Mouse (Mus musculus): ENCODE results near the gene Il1f6. TPM values are rescaled to one million over a fixed set of nuclear protein-coding genes. Genes with fewer than 3 reads are reported as not detected.
"Not testable (repeated sequence)": the region's sequence is repeated elsewhere in the genome, so short reads cannot be mapped to it uniquely, and the experiment has no call there.

Gene Il1f6
- polyA plus RNA-seq (2016; fragmentation: Nextera tagmentation; extraction: Ambion mirVana), result not detected in 2 replicates

DNA sequence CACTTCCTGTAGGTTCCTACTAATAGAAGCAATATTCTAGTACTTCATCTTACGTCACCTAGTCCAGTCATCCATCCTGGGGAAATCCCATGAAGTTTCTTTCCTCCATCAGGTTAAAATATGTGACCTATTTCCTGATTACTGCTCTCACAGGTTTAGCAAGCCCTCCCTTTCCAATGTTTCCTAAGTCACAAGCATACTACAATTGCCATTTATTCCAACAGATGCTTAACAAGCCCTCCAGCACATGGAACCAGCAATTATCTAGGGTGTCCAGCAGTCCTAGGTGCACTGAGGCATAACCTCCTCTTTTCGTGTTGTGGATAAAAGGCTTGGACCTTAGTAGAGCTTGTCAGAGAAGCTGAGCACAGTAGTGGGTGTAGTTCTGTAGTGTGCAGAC is at the start of gene Il1f6:
Gene Il1f6, plus strand, starts transcription at position 301 of the 400 bp plus-strand sequence.
- Histone ChIP-seq H3K27ac (replicated peaks) (no peak within 1 kb of the TSS), H3K4me3 (no peak within 1 kb of the TSS), H3K27me3 (ENCODE audit: low read depth, poor library complexity, severe bottlenecking) (no peaks in the 10 kb centered on the region), H3K9me3 (replicated peaks) (no peaks in the 10 kb centered on the region), H3K4me1 (no peaks in the 10 kb centered on the region), H3K36me3 (no peaks in the 10 kb centered on the region)
- 73% methylated on average over 2 of the region's 2 CpGs for WGBS
- no peak for DNase-seq (ENCODE audit: low spot score)

DNA sequence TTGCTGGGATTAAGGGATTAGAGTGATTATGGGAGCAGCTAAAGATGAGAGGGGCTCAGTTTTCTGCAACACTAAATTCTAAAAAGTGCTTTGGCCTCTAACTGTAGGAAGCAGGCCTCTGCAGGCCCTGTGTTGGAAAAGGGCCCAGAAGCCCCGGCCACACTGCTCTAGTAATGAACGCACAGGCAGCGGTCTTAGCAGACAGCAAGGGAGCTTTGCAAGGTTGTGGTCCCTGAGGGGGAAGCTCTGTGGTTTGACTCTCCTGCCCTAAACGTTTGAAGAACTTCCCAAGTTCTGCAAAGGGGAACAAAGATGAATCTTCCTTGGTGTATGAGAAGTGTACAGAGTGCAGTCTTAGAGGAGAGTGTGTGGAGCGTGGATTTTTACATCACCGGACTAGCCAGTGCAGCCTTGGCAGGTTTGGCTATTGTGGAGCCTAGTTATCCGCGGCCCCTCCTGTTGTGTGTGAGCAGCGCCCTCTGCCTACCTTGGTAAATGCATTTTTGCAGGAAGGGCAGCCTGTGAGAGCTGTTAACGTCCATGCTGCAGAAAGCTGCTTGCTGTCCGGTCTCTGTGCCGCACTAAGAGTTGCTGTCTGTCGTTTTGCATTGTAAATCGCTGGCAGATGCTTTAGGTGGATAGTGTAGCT is 33.4 kb upstream of the Il1f6 start:
- H3K27me3 ChIP-seq (ENCODE audit: low read depth, poor library complexity, severe bottlenecking); H3K27ac ChIP-seq (replicated peaks); H3K36me3 ChIP-seq; H3K4me1 ChIP-seq; H3K9me3 ChIP-seq (replicated peaks): not testable (repeated sequence)
- 17% methylated on average over 14 of the region's 14 CpGs for WGBS
- DNase-seq (ENCODE audit: low spot score), result peak; percentile 56
- H3K4me3 ChIP-seq, result peak overlapping the region; percentile 38

DNA sequence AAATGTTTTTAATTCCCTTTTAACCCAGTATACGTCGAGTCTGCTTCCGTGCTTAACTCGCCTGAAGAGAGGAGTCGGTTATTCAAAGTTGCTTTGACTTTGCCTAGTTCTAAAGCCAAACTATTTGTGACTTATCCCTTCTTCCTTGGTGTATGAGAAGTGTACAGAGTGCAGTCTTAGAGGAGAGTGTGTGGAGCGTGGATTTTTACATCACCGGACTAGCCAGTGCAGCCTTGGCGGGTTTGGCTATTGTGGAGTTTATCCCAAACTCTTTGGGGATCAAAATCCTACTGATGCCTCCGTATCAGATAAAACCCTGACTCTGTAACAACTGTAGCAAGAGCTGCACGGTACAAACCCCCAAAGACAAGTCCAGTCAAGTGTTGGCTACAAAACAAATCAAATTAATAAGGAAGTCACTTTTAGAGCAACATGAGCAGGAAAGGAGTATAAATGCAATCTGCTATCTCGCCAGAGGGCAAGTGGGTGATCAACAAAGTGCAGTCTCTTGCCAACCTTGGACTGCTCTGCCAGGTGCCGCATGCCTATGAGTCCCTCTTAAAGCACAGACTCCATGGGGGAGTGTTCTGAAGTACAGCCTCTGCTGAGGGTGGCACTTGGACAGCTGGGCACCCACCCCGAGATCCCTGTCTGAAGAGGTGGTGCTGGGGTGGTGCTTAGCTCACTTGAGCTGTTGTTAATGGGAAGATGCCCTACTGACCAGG is 32.6 kb upstream of the Il1f6 start:
- H3K27ac ChIP-seq (replicated peaks); H3K9me3 ChIP-seq (replicated peaks); DNase-seq (ENCODE audit: low spot score); H3K4me1 ChIP-seq; H3K36me3 ChIP-seq; H3K27me3 ChIP-seq (ENCODE audit: low read depth, poor library complexity, severe bottlenecking): not testable (repeated sequence)
- 61% methylated on average over 13 of the region's 13 CpGs for WGBS
- H3K4me3 ChIP-seq, result peak overlapping the region; percentile 38

DNA sequence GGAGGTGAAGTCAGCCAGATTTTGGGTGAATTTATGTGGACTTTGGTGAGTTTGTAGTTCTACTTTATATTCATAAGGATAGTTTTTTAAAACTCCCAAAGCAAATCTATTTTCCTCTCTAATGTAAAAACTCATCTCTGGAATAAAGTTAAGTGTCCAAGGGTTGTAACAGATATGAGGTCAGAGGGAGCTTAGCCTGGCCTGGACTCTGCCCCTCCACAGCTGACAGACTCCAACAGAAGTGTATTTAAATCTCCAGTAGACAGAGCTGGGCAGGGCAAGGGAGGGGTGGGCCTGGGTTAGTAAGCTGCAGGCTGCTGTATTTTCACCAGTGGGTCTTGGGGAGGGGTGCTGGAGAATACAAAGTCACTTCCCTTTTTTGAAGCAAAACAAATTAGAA is 31.1 kb upstream of the Il1f6 start:
- not testable (repeated sequence) for H3K36me3 ChIP-seq; H3K27ac ChIP-seq (replicated peaks); H3K4me3 ChIP-seq; DNase-seq (ENCODE audit: low spot score); H3K27me3 ChIP-seq (ENCODE audit: low read depth, poor library complexity, severe bottlenecking); H3K9me3 ChIP-seq (replicated peaks); H3K4me1 ChIP-seq

DNA sequence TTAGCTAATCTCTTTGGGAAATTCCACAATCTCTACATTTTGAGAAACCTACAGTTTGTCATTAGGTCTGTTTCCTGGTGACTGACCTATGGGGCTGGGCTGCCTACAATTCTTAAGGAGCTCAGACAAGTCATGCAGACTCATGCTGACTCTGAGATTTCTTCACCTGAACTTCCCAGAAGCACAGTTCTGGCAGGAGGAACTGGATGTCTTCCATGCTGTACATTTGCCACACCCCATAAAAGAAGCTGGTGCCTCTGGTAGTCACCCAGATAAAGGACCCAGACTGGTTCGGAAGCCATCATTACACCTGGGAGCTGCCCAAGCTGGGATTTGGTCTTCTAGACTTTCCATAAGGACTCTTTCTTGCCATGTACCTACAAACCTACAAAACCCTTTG is 29.0 kb upstream of the Il1f6 start, which contains the start of gene Il1f9:
Gene Il1f9, plus strand, starts transcription at position 301 of the 400 bp plus-strand sequence.
- 91% methylated on average over 1 of the region's 1 CpGs for WGBS
- no peaks in the 10 kb centered on the region for H3K27me3 ChIP-seq (ENCODE audit: low read depth, poor library complexity, severe bottlenecking)
- no peak within 1 kb of the TSS for H3K27ac ChIP-seq (replicated peaks)
- H3K9me3 ChIP-seq (replicated peaks), result no peaks in the 10 kb centered on the region
- no peak for DNase-seq (ENCODE audit: low spot score)
- no peaks in the 10 kb centered on the region for H3K4me1 ChIP-seq
- H3K4me3 ChIP-seq, result no peak within 1 kb of the TSS
- no peaks in the 10 kb centered on the region for H3K36me3 ChIP-seq

DNA sequence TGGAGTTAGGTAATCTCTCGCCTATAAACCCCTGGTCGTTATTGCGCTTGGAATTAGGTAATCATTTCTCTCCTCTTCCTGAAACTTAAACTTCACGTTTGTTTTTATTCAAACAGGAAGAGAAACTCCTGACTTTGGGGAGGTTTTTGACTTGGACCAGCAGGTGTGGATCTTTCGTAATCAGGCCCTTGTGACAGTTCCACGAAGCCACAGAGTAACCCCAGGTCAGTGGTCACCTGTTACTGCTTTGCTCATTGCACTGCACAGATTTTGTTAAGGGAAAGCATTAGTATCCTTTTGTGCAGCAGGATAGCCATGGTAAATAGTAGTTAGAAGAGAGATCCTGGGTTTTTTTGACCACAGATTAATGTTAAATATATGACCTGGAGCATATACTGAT is 27.6 kb upstream of the Il1f6 start:
- H3K4me1 ChIP-seq, result no peaks in the 10 kb centered on the region
- H3K9me3 ChIP-seq (replicated peaks), result no peaks in the 10 kb centered on the region
- H3K27me3 ChIP-seq (ENCODE audit: low read depth, poor library complexity, severe bottlenecking), result no peaks in the 10 kb centered on the region
- DNase-seq (ENCODE audit: low spot score), result no peak
- no peak overlapping the region for H3K4me3 ChIP-seq
- 83% methylated on average over 6 of the region's 6 CpGs for WGBS
- H3K36me3 ChIP-seq, result no peaks in the 10 kb centered on the region
- H3K27ac ChIP-seq (replicated peaks), result no peak overlapping the region

DNA sequence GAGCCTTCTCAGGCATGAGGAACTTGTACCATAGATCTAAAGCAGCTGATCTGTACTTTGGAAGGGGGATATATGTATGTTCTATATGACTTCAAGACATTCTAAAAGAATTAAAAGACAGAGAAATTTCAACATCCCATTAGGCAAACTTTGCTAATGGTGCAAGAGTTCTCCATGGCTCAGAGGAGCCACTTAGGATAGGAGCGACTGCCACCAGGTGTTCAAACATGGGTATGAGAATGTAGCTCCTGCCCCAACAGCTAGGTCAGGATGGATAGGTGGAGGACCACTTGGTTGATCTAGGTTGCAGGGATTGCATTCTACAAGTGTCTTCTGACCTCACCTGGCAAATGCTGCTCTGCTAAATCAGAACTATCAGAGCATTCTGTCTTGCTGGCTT is 27.0 kb upstream of the Il1f6 start:
- Histone ChIP-seq H3K27me3 (ENCODE audit: low read depth, poor library complexity, severe bottlenecking) (no peaks in the 10 kb centered on the region), H3K27ac (replicated peaks) (no peak overlapping the region), H3K4me3 (no peak overlapping the region), H3K9me3 (replicated peaks) (no peaks in the 10 kb centered on the region), H3K36me3 (no peaks in the 10 kb centered on the region), H3K4me1 (no peaks in the 10 kb centered on the region)
- no peak for DNase-seq (ENCODE audit: low spot score)
- WGBS, result 69% methylated on average over 1 of the region's 1 CpGs

DNA sequence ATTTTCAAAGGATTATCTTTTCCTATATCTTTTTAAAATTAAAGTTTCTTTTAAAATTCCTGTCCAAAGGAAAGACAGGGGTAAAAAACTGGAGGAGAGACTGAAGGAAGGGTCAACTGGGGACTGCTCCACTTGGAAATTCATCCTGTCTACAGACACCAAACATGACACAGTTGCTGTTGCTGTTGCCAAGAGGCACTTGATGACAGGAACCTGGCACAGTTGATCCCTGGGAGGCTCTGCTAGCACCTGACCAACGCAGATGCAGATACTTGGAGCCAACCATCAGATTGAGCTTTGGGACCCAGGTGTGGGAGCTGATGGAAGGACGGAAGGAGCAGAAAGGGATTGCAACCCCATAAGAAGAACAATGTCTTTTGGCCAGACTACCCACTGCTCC is 12.0 kb downstream of the Il1f6 start:
- Histone ChIP-seq H3K27me3 (ENCODE audit: low read depth, poor library complexity, severe bottlenecking) (no peaks in the 10 kb centered on the region), H3K4me1 (no peaks in the 10 kb centered on the region), H3K36me3 (no peaks in the 10 kb centered on the region), H3K4me3 (no peak overlapping the region), H3K27ac (replicated peaks) (no peak overlapping the region), H3K9me3 (replicated peaks) (no peaks in the 10 kb centered on the region)
- WGBS, result 83% methylated on average over 2 of the region's 2 CpGs
- no peak for DNase-seq (ENCODE audit: low spot score)

DNA sequence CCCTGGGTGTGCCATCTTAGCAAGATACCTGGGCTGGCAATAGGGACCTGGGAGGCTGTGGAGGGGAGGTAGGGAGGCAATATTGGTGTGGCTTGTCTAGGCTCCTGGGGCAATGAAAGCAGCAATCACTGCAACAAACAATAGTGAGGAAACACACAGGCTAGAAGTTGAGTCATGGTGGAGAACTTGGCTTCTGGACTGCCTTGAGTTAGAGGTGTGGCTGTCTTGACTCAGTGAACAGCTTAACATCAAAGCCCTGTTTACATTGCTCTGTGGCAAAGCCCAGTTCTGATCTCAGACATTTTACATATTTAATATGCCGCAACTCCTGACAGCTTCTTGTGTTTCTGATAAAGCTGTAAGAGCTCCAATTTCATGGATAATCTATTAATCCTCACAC is 52.3 kb downstream of the Il1f6 start:
- H3K4me3 ChIP-seq, result no peak overlapping the region
- no peak overlapping the region for H3K27ac ChIP-seq (replicated peaks)
- H3K4me1 ChIP-seq, result no peaks in the 10 kb centered on the region
- 100% methylated on average over 1 of the region's 1 CpGs for WGBS
- H3K27me3 ChIP-seq (ENCODE audit: low read depth, poor library complexity, severe bottlenecking), result no peaks in the 10 kb centered on the region
- DNase-seq (ENCODE audit: low spot score), result no peak
- H3K36me3 ChIP-seq, result no peaks in the 10 kb centered on the region
- no peaks in the 10 kb centered on the region for H3K9me3 ChIP-seq (replicated peaks)

DNA sequence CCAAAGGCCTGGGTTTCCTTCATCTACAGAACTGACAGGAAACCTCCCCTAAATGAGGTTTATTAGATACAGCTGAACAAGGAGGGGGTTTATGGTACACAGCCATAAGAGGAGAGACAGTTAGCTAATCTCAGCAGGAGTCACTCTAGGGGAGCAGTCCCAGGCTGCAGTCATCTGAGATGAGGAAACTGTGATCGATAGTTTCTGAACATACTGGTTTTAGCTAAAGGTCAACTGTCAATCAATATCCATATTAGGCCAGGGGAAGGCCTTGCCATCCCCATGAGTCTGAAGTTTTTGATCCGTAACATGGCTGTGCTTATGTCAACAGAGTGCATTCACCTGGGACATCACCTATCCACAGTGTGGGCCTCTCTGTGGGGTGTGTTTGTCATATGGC is 58.4 kb downstream of the Il1f6 start:
- Histone ChIP-seq H3K36me3 (no peaks in the 10 kb centered on the region), H3K4me3 (no peak overlapping the region), H3K9me3 (replicated peaks) (no peaks in the 10 kb centered on the region), H3K27me3 (ENCODE audit: low read depth, poor library complexity, severe bottlenecking) (no peaks in the 10 kb centered on the region), H3K27ac (replicated peaks) (no peak overlapping the region), H3K4me1 (peaks cover 5% of the 10 kb centered on the region; the same call in 1 of the 2 replicates)
- WGBS, result 89% methylated on average over 2 of the region's 2 CpGs
- DNase-seq (ENCODE audit: low spot score), result no peak

DNA sequence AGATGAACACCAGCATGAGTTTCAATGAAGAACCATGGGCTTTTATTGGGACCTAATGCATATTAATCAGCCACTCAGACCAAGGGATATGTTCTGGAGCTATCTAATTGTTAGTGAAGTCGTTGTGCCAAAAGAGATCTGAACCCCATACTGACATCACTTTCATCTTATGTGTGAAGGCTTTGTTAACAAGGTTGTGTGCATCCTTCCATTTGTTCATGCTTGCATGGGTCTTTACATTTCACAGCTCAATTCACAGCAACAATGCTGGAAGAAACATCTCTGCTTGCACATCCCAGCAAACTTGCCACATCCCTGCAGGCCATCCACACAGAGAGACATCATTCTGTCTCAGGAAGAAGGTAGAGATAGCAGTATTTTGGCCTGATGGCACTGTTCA is 59.9 kb downstream of the Il1f6 start:
- Histone ChIP-seq H3K4me3 (no peak overlapping the region), H3K27me3 (ENCODE audit: low read depth, poor library complexity, severe bottlenecking) (no peaks in the 10 kb centered on the region), H3K4me1 (peaks cover 5% of the 10 kb centered on the region; the same call in 1 of the 2 replicates), H3K27ac (replicated peaks) (no peak overlapping the region), H3K36me3 (no peaks in the 10 kb centered on the region), H3K9me3 (replicated peaks) (no peaks in the 10 kb centered on the region)
- no peak for DNase-seq (ENCODE audit: low spot score)
- 36% methylated on average over 1 of the region's 1 CpGs for WGBS
